Mouse (Mus musculus) G1E-ER4 (cell line): ENCODE results near the gene Frmd4b. TPM values are rescaled to one million over a fixed set of nuclear protein-coding genes. Genes with fewer than 3 reads are reported as not detected.

Experiments
- GATA1 ChIP-seq: IDR thresholded peaks from one replicate; pipeline ENCODE4 v1.8.0; 2012; ENCODE audit warnings: low read length, inconsistent platforms
- polyA plus RNA-seq: library from polyadenylated mRNA; stranded (reverse); fragments of >175 nt; gene quantifications from 2 replicates; pipeline ENCODE4 v1.2.3, GENCODE M21; 2012

Frmd4b gene
- polyA plus RNA-seq, 1 experiment = not detected

DNA sequence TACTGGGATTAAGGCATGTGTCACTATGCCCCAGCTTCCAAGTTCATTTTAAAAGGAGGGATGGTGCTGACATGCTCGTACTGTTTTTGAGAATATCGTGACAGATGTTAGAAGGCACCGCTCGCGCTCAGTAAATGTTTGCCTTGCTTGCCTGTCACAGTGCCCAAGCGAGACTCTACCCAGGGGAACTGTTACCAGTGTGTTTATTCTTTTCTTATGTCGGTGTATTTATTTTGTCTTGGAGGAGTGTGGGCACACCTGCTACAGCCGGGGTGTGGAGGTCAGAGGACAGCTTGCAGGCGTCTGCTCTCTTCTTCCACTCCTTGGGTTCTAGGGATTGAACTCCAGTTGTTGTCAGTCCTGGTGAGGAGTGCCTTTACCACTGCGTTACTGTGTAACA, 270.8 kb downstream of the Frmd4b start:
- TF ChIP-seq GATA1 = no peak

- TF ChIP-seq GATA1 = no peak
Measured at GRCm38 (mm10) chr6:97345921-97346320, 271.4 kb downstream of the Frmd4b start.

GRCm38 (mm10) chr6:97342185-97342584, 275.2 kb downstream of the Frmd4b start:
- no peak for TF ChIP-seq GATA1

GRCm38 (mm10) chr6:97341628-97342027, 275.7 kb downstream of the Frmd4b start:
- no peak for TF ChIP-seq GATA1

GRCm38 (mm10) chr6:97341148-97341547, 276.2 kb downstream of the Frmd4b start:
- no peak for TF ChIP-seq GATA1

DNA sequence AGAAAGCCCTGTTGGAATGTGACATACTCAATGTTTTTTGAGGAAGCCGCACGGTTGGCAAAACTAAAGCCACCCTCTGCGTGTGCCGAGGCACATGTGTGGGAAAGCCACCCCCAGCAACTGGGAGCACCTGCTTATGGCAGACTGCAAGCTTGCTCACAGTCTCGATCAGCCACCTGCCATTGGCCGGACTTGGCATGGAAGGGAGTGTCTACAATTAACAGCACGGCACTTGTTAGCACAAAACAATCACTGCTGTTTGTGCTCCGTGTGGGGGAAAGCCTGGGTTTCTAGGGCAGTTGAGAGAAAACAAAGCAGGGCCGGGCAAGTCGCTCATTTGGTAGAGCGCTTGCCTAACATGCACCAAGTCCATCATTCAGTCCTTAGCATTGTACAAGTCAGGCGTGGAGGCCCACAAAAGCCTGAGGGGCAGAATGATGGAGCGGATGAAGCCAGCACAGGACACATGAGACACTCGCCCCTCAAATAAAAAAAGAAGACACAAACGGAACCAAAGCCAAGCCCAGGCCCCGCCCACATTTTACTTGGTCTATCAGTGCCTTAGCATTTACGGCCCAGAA, 277.0 kb downstream of the Frmd4b start:
- no peak for TF ChIP-seq GATA1

DNA sequence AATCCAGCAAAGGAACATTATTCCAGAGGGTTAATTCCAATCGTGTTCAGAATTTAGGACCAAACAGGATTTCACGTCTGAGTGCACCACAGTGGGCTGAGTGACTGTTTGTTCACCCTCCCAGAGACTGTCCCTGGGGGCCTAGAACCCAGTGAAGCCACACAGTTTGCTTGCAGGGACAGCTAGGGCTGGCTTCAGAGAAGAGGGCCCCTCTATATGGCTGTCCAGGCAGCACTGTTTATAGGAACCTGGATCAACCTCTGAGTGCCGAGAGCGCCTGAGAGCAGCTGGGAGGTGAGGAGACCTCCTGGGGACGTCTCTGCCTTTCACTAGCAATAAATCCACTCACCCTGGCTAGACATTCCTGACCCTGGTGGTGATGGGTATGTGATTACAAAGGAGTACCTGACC, 278.1 kb downstream of the Frmd4b start:
- no peak for TF ChIP-seq GATA1

DNA sequence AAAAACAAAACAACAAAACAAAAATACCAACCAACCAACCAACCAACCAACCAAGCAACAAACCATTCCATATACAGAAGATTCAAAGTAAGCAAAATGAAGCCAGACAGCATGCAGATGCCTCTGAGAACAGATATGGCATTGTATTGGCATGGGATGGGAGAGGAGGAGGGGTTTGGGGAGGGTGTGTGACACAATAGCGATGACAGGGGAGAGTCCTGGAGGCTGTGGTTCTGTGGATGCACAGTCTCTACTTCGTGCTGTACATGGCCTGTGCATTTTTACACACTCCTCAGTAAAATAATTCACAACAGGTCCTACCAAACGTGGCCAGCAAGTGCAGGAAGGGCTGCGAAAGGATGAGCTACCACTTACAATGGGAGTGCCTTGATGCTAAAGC, 278.5 kb downstream of the Frmd4b start:
- TF ChIP-seq GATA1 = no peak

GRCm38 (mm10) chr6:97333323-97333722, 284.0 kb downstream of the Frmd4b start:
- no peak for TF ChIP-seq GATA1

GRCm38 (mm10) chr6:97323951-97324350, 293.4 kb downstream of the Frmd4b start:
- TF ChIP-seq GATA1 = no peak

DNA sequence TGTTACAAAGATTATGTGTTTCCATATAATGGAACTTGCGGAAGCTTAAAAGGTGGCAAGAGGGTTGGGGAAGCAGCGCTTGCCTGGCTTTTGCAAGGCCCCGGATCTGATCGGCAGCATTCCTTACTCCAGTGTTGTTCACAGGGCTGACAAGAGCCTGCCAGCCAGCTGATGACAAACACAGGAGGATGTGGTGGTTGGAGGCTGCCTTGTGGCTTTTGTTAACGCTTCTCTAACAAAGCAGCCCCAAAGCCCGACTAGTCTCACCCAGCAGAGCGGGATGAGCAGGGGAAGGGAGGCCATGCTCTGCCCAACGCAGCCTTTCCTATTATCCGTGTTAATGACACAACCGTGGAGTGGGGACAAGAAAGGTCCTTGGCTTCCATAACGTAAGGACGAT, 295.2 kb downstream of the Frmd4b start:
- TF ChIP-seq GATA1 = no peak

GRCm38 (mm10) chr6:97321156-97321555, 296.2 kb downstream of the Frmd4b start:
- TF ChIP-seq GATA1 = no peak

DNA sequence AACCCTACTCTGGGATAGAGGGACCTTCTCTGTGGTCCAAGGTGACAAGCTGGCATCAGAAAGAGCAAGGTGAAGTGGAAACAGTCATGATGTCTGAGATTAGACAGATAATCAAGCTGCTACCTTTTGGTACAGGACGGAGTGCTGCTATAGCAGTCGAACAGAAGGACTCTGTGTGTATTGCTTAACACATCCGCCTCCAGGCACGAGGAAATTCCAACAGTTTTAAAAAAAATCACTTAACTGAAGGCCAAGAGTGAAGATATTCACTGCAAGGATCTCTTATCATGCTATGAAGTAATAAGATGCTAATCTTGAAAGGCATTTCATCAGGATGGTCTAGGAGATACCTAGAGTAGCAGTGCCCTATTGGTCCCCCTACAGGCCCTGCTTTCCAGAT, 298.3 kb downstream of the Frmd4b start:
- no peak for TF ChIP-seq GATA1

- TF ChIP-seq GATA1 = no peak
Measured at GRCm38 (mm10) chr6:97317956-97318355, 299.4 kb downstream of the Frmd4b start.

- TF ChIP-seq GATA1 = no peak
Measured at GRCm38 (mm10) chr6:97316716-97317115, 300.6 kb downstream of the Frmd4b start.

DNA sequence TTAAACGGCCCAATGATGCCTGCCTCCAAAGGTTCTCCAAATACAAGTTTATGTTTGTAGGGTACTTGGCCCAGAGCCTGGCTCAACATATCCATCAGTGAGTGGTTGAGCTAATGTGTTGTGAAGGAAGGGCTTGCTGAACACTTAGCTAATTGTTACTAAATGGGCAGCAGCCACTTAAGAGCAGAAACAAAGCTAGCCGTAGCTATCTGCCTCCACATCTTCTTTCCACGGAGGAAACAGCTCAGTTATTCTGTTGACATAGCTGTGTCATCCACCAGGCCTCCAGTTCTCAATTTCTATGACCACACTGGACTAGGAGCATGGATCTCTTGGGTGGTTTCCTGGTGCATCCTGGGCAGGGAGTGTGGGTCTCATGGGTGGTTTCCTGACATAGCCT, 302.0 kb downstream of the Frmd4b start:
- no peak for TF ChIP-seq GATA1

GRCm38 (mm10) chr6:97312545-97312939, 304.8 kb downstream of the Frmd4b start:
- no peak for TF ChIP-seq GATA1

- TF ChIP-seq GATA1 = no peak
Measured at GRCm38 (mm10) chr6:97311599-97312544, 305.5 kb downstream of the Frmd4b start.
